Mouse (Mus musculus) fat pad, adult 2 months (tissue): Measurements from ENCODE around the gene Malsu1.

Source experiments
- DNase-seq: peaks from one replicate; pipeline ENCODE4 v3.0.0-alpha.2; 2011; ENCODE audit warnings: low read depth, low spot score; ENCODE audit errors: extremely low read depth

Gene Malsu1

DNA sequence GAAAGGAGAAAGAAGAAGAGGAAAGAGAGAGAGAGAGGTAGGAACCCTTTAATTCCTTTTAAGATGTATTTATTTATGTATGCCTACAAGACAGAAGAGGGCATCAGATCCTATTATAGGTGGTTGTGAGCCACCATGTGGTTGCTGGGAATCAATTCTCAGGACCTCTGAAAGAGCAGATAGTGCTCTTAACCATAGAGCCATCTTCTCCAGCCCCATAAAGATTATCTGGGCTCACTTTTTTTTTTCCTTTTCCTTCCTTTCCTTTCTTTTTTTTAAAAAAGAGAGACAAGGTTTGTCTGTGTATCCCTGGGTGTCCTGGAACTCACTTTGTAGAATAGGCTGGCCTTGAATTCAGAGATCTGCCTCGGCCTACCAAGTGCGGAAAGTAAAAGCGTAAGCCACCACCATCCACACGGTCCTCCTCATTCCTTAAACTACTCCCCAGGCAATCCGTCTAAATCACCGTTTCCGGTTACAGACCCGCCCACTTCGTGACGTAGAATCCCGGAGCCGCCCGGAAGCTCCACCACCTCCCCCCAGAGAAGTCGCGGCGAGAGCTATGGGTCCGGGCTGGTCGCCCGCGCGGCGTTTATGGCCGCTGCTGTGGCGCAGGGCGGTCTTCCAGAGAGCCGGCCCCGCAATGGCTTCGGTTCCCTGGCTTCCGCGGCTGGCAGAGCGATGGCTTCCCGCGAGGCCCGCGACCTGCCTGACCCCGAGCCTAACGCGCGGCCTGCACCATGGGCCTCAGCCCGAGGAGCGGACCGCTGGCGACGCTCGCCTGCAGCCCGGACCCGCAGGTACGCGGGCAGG, at the start of gene Malsu1:
TSS of gene Malsu1 (plus strand) at position 492 of the 813 bp plus-strand sequence.
- DNase-seq, result peak; percentile 39

DNA sequence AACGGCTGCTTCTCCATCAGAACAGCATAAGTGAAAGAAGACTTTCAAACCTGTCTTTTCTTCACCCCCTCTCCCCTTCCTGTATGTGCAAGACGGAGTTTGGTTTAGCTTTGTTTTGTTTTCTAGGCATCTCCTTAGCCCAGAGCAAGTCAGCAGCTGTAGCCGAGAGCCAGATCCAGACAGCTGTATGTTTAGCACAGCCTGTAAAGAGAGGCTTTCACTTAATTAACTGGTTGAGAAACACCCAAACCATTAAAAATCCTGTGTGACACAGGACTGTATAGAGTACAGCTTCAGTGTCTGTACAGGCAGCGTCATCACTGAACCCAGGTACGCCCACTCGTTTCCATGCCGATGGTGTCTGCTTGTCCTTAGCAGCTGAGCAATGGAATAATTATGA, 48.3 kb upstream of the Malsu1 start:
- no peak for DNase-seq

DNA sequence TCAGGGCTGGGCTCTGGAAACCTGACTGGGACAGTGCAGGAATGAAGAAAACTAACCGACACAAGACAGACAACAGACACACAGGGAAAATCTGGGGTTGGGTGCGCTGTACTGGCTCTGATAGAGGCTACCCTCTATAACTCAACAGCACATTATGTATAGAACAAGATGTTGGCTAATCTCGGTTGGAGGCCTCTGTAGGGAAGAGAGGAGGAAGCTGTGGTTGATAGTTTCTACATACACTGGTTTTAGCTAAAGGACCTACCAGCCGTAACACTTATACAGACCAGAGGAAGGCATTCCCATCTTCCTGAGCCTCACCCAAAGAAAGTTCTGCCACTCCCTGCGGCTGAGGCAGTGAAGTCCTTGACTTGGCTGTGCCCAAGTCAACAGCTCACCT, 47.1 kb upstream of the Malsu1 start:
- DNase-seq, result no peak

DNA sequence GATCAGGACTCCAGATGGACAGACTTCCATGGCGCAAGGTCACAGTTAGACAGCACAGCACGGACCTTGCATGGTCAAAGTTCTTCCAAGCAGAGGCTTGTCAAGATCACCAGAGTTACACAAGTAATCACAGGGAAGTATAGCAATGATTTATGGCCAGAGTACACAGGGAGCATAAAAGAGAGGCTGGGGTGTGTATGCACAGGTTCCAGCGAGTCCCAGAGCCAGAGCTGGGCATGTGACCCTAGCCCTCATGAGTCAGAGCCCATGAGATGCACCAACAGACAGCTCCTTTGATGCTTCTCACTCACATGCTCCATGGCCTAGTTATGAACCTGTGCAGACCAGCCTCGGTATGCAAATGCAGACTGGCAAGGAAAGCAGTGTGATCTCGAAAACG, 45.6 kb upstream of the Malsu1 start:
- DNase-seq, result no peak

DNA sequence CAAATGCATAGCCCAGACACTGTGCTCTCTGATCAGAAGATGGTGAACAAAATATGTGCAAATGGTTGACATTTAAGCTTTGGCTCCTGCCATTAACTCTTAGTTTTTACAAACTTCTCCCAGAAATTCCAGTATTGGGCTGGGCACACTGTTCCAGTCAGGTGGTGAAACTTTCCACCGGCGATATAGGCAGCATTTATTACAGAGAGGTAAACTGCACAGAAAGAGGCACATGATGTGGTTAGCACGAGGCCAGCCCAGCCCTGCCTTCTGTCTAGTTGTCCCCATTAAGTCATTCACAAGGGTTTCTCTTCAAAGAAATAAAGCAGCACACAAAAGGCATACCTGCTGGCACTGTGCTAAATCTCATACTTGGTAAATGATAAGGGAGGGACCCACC, 44.9 kb upstream of the Malsu1 start:
- DNase-seq, result no peak

DNA sequence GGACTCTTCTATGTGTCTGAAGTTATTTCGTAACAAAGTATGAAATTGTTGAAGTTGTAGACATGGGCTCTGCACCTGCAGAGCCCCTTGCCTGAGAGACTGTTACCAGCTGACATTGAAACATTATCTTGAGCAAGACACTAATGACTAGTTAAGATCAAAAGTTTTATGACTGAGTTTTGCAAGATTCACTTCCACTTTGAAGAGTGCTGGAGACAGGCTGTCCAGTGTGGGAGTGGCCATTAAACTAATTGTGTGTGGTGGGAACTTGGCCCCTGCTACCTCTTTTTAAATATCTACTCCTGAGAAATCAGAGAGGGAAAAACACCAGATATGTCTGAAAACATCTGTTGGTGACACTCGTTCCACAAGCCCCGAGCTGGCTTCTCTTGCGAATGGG, 42.4 kb upstream of the Malsu1 start:
- DNase-seq, result peak; percentile 5

DNA sequence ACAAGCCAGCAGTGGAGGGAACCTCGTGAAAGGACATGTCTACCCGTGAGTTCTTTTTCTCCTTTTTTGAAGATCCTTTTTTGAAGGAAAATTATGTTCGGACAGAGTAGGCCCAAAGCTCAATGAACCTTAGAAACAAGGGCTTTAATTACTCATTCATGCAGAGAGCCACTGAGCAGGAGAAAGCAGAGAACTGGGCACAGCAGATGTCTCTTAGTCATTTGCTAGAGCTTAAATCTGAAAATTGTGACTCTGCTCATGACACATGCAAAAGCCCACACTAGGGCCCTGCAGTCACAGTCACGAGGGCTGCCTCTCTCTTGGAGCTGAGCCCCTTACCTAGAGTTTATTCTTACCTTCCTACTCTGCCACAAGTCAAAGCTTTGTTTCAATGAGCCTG, 40.8 kb upstream of the Malsu1 start:
- DNase-seq, result no peak

DNA sequence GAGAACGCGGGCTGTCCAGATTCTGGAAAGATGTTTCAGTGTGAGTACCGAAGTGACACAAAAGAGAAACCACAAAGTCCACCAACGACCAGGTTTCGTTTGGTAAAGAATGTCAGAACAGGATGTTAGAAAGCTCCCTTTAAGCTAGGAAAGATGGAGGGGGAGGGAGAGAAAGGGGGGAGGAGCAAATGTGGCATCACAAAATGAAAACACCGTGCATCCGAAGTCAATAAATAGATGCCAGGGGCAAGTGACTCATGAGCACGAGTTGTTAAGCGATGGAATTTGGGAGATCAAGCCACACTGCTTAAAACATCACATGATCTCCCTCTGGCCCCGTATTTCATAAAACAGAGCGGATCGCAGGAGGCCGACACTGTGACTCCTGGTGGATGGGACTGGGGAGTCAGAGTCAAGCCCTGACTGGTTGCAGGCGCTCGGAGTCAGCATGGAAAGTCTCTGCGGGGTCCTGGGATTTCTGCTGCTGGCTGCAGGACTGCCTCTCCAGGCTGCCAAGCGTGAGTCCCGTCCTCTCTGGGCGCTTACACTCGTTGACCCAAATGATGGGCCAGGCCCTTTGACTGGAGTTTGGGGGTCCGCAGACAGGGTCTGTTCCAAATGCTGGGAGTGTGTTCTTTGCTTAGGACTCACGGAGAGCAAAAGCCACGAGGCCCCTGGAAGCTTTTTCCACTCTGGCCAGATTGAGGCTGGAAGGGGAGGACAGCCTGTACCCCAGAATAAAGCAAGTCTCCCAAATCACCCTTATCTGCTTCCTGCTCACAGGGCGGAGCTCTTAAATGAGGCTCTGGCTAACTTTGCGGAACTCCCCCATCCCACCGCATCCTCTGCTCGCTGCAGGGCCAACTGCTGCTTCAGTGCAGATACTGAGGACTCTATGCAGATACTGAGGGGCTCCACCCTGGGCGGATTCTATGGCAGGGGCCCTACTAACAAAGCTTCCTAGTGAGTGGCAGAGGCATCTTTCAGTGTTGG, 37.0 kb upstream of the Malsu1 start, which contains the start of gene Gpnmb:
TSS of gene Gpnmb (plus strand) at position 272 of the 993 bp plus-strand sequence.
- no peak for DNase-seq

DNA sequence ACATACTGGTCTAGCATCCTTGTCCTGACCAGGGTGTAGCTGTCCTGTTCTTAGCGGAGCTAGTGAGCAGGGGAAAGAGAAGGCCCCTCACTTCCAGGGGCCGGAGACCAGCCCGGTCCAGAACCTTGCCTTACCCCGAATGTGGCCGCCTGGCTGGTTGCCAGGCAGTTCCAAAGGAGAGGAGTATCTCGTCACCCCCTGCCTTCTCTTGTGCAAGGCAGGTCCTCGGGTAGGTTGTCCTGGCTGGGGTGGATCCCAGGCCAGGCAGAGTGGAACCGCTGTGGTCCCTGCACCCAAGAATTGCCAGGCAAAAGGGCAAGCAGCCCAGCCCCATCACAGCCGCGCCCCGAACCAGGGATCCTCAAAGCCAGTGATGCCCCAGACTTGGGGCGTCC, 36.3 kb upstream of the Malsu1 start:
- DNase-seq, result no peak

DNA sequence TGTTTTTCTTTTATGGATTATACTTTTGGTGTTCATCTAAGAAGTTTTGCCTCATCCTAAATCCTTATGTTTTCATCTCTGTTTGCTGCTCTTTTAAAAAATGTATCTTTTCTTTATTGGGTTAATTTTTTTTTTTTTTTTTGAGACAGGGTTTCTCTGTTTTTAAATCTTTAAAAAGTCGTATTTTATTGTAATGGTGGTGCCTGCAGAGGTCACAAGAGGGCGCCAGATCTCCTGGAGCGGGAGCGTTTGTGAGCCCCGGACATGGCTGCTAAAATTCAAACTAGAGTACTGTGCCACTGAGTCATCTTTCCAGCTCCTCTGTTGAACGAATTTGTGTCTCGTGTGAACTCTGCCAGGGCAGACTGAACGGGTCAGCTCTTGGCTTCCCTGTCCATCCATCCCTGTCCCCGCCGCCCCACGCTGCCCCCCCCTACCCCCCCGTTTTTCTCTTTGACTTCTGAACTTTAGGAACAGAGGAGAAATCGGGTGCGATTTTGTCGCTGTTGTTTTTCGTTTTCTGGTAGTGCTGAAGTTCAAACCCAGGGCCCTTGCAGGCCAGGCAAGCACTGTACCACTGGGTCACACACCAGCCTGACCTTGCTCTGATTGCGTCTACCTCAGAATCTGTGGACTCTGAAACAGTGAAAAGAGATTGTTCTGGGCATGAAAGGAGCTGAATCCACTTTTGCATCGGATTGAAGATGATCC, 34.0 kb upstream of the Malsu1 start:
- no peak for DNase-seq

DNA sequence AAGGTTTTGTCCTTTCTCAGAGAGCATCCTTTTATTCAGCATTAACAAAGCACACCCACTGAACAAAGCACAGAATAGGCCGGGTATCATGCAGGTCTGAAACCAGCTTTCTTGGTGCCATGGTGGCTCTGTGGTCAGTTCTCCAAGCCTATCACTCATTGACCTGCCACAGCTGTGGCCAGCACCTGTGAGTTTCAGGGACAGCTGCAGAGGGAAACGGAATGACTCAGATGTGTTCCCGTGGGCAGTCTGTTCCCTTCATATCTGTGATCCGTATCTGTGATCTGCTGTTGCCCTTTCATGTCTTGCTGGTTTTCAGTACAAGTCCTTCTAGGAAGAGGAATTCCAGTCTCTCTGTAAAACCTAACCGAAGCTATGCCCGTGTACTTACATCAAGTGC, 27.1 kb upstream of the Malsu1 start:
- DNase-seq, result no peak

DNA sequence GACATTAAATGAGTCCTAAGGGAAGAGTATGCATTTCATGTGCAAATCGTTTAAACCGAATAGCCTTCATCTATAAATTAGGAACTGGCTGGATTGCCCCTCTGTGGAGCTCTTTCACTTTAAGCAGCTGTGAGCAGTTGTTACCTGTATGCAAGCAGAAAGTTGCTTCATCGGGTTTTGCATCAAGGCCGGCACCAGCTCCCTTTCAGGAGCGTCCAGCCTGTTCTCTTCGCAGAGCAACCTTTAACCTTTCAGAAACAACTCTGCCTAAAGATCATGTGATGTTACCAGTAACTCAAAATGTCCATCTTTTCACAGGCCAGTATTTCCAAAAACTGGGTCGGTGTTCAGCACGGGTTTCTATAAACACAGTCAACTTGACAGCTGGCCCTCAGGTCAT, 26.6 kb upstream of the Malsu1 start:
- DNase-seq, result no peak

DNA sequence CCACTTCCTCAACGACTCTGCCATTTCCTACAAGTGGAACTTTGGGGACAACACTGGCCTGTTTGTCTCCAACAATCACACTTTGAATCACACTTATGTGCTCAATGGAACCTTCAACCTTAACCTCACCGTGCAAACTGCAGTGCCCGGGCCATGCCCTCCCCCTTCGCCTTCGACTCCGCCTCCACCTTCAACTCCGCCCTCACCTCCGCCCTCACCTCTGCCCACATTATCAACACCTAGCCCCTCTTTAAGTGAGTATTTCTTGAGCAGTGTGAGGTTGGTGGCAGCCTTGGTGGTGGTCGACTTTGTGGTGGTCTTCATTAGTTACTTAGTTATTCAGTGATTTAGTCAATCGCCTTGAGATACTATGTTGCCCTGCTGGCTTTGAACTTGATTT, 25.7 kb upstream of the Malsu1 start:
- no peak for DNase-seq

DNA sequence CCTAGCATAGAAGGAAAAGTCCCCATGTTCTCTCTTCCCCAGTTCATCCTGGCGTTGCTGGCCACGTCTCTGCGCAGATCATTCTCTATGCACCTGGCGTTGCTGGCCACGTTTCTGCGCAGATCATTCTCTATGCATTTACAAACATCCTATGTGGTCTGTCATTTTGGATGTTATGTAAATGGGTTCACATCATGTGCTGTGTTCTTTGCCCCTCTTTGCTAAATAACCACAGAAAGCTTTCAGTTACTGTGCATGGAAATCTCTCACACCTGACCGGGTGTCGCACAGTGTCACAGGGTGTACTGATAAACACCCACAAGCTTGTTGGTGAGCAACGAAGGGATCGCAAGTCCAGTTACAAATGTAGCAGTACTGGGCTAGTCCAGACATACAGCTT, 25.2 kb upstream of the Malsu1 start:
- DNase-seq, result no peak

DNA sequence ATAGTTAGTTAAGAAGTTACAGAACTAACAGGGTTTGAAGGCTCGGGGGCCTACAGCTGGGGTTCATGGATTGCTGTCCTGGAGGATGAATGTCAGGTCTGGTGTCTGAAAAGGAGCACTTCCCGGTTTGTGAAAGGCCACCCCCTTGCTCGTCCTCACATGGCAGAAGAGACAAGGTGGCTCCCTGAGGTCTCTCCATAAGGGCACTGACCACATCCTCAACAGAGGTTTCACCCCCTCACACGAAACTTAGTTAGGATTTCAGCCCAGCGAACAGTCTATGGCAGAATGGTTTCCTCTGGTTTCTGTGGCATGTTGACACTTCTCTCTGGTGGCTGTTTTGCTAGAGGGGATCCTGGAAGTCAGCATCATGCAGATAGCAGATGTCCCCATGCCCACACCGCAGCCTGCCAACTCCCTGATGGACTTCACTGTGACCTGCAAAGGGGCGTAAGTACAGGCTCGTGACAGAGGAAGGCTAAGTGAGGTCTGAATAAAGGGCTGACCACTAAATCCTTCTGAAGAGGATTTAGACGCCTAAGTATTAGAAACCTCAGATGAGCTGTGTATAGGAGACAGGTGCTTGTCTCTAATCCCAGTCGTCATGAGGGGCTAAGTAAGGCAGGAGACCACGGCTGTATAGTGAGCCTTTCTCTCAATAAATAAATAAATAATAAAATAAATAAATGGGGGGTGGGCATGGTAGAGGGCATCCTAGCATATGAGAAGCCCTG, 22.8 kb upstream of the Malsu1 start:
- DNase-seq, result no peak

DNA sequence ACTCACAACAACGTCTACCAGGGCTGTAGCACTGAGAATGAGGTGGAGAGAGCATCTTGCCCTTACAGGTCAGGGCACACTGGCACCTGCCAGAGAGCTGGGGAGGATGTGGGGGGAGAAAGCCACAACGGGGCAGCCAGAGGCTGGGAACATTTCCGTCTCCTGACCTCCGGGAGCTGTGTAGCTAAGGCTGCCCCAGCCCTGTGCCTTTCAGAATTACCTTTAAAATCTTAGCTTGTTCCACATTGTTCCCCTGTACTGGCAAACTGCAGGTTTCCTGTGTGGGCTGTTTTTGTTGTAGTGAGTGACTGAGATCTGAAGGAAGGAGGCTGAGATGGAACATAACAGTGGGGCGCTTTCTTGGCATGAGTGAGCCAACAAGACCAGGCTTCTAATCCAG, 21.4 kb upstream of the Malsu1 start:
- no peak for DNase-seq

DNA sequence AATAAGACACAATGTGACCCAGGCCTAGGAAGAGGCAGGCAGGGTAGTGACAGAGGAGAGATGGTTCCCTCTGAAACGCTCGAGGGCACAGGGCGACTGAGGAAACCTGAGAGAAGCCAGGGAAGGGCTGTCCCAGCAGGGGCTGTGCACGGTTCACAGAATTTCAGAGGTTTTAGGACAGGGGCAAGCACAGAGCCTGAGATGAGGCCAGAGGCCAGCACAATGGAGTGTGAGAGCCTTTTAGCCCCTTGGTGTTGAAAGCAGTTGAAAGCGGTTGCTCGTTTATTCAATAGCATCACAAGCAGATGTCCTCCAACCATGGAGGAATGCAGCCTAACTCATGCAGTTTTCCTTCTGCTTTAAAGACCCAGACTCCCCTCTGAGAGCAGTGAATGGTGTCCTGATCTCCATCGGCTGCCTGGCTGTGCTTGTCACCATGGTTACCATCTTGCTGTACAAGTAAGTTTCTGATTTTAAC, 18.3 kb upstream of the Malsu1 start:
- no peak for DNase-seq

DNA sequence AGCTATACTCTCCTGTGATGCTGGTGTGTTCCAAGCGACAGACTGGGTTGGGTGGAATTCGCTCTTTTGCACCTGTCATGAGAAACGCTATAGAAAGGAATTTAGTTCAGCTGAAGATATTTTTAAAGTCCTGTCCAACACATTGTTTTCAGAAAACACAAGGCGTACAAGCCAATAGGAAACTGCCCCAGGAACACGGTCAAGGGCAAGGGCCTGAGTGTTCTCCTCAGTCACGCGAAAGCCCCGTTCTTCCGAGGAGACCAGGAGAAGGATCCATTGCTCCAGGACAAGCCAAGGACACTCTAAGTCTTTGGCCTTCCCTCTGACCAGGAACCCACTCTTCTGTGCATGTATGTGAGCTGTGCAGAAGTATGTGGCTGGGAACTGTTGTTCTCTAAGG, 17.6 kb upstream of the Malsu1 start:
- DNase-seq, result no peak

DNA sequence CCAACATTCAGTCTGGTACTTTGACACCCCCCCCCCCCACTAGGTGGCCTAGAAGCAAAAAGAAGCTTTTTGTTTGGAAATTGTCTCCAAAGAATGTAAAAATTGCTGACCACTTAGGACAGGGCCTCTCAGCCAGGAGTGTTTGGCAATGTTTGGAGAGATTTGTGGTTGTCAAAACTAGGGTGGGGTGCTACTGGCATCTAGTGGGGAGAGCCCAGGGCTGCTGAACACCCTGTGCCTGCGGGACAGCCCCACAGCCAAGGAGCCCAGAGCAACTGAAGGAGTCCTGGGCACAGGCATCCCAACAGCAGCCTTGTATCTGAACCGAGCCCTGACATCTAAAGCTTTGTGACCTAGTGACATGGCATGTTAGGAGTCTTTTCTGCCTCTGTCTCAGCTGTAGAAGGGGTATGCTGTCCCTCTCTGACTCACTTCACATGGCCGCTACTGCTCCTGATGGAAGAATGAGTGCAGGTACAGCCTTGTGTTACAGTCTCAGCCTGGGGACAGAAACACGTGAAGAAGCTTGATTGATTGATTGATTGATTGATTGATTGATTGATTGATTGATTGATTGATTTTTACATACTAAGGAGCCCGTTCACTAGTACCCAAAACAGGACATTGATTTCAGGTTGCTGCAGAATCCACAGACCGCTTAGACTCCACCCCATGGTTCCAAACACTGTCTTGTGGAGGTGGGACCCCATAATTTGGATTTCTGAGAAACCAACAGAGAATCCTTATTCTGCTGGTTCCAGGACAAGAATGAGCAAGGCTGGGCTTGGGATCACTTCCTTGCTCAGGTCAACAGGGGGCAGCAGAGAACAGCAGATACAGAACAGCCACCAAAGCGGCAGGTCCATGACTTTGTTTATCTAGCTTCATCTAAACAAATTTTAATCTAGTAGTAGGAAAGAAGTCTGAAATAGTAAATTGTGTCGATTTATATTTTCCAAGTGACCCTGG, 16.3 kb upstream of the Malsu1 start:
- no peak for DNase-seq
